Mouse (Mus musculus) thymus, postnatal 10 days (tissue): ENCODE results near the gene Acad10.
"Not testable (repeated sequence)": the region's sequence is repeated elsewhere in the genome, so short reads cannot be mapped to it uniquely, and the experiment has no call there.

Experiments
- DNase-seq, 2 experiments: peaks; one replicate each; pipeline ENCODE4 v3.0.0; 2021; ENCODE audit warnings: low spot score in 2 of 2

Gene Acad10

DNA sequence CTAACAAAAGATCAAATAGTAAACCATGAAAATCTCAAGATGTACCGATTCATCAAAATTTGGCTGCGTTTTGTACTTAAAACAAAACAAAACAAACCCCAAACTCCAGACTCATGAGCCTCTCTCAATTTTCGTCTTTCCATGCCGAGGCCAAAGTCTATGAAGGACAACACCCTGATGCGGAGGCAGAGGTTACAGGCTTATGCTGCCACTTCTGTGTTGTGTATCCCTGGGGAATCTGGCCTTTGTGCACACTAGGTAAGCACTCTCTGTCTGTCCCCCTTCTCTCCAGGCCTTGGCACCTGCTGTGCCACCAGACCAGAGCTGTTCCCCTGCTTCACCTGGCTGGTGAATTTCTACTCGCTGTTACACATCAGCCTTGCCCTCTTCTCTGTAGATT is 2.7 kb downstream of the Acad10 start:
- not testable (repeated sequence) for DNase-seq

DNA sequence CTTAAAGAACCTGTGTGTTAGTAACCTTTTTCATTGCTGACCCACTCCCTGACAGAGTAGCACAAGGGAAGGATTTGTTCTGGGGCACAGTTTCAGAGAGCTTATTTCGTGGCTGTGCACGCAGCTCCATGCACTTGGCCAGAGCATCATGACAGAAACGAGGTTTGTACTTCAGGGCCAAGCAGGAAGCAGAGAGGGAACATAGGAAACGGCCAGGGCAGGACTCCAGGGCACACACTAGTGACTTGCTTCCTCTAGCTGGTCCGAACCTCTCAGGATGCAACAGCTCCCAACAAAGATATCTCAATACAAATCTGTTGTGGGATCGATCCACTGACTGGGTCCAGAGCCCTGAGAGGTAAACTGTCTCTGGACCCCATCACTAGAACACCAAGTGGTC is 3.4 kb downstream of the Acad10 start:
- not testable (repeated sequence) for DNase-seq

DNA sequence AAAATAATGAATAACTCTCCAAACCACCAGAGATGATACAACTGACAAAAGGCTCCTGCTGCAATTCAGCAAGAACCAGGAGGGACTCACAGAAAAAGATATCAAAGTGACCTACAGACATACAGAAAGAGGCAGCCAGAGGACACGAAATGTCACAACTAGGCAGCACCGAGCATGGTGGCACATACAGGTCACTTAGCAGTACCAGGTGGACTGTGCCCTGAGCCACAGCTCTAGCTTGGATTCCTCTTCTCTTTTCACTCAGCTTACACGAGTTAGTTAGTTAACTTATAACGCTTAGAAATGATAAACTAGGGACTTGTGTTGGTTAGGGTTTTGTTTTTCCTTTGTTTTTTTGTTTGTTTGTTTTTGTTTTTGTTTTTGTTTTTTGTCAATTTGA is 5.8 kb downstream of the Acad10 start:
- DNase-seq: no peak

DNA sequence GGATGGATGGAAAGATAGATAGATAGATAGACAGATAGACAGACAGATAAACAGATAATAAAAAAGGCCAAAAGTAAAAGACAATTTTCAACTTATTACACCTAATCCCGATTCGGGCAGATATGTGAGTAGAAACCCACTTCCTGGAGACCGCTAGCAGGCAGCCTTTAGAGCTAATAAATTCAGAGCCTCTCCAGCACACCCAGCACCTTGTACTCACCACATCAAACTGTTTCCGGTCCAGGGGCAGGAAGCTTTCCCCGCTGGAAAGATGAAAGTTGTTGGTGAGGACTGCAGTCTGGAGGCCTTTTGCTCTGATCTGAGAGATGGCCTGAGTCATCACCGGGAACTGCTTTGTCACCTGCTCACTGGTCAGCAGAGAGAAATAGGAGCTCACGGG is 11.2 kb downstream of the Acad10 start:
- DNase-seq: no peak

DNA sequence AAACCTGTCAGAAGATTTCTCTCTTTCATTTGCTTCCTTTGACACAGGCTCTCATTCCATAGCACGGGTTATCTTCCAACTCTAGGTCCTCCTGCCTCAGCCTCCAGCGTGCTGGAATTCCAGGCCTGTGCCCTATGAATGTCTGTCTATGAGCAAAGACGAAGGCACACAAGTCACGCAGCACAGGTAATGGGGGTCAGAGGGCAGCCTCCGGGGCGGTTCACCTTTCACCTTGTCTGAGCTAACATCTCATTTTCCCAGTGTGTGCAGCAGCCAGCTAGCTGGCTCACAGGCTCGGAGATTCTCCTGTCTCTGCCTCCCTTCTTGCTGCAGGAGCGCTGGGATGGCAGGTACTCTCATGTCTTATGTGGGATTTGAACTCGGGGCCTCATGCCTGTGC is 20.7 kb downstream of the Acad10 start:
- no peak for DNase-seq

DNA sequence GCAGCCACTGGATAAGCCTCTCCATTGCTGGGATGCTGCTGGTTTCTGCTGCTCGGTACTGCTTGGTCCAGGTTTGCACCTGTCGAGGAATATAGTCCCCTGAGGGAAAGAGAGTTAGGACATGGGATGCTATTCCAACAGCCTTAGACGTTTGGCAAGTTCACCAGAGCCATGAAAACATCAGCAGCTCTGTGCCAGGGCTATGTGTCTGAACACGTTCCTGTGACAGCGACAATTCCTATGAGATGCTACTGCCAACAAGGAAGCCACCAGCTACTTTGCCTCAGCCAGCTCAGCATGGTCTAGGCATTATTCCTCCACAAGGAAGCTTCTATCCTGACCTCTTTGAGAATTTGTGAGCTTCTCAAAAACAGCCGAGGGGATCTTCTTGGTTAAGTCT is 23.0 kb downstream of the Acad10 start:
- DNase-seq: no peak

DNA sequence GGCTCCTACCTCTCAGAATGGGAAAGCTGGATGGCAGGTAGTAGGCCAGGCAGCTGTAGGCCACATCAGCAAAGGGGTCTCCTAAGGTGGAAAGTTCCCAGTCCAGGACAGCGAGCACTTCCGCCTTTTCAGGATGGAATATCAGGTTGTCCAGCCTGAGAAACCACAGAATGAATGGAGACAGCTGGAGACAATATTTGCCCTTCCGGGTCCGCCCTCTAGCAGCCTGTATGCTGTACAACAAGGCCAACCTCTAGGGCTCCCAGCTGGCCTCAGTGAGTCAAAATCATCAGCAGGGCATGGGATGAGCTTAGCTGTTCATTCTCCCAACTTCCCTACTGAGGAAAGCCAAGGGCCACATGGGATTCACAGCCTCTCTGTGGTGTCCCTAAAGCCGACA is 25.6 kb downstream of the Acad10 start:
- no peak for DNase-seq

DNA sequence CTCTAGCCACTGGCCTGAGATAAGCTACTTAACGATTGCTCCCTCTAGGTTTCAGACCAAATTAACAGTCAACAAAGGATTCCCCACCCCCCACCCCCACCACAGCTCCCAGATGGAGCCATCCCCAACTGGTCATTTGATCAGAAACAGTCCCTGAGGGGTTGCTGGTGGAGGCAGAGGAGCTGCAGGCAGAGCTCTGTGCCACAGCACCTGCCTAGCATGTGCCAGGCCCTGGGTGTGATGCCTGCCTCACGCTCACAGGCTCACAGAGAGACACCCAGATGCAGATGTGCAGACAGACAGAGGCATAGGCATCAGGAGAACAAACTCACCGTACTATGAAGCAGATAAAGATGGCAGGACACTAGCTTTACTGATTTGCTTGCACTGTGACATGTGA is 27.5 kb downstream of the Acad10 start:
- no peak for DNase-seq

DNA sequence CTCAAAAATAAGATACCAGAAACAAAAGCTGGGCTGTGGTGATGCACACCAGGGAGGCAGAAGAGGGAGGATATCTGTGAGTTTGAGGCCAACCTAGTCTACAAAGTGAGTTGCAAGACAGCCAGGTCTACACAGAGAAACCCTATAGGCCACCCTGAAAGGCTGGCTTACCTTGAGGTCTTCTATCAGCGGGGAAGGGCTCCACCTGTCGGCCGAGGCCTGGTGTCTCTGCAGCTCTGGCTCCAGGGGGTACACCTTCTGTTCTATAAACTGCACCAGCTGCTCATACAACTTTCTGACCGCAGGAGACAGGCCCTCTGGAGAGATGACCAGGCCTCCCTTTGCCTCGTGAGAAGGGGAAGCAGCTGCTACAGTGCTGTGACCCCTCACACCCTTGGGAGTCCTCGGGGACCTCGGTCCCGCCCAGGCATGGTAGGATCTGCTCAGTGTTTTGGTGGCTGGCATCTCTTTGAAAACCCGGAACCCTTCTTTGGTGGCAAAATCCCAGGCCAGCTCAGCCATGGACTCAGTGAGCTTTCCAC is 29.1 kb downstream of the Acad10 start:
- peak in 1 of 2 experiments; percentile 18 for DNase-seq

DNA sequence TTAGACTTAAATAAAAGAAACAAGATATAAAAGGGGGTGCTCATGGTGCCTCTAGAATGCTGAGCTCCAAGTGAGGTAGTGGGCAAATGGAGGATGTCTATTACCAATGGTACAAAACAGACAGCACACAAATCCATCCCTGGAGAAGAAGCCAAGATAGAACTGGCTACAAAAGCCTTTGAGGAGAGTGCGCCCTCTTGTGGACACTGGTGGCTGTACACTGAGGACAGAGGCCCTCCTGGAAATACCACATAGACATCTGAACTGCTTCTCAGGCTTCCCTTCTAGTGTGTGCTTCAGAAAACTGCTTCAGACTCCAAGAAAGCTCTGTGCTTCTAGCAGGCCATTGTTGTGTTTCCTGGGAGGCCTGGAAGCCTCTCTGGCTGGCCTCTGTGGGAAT is 32.4 kb downstream of the Acad10 start:
- DNase-seq: peak; percentile 55 to 82

DNA sequence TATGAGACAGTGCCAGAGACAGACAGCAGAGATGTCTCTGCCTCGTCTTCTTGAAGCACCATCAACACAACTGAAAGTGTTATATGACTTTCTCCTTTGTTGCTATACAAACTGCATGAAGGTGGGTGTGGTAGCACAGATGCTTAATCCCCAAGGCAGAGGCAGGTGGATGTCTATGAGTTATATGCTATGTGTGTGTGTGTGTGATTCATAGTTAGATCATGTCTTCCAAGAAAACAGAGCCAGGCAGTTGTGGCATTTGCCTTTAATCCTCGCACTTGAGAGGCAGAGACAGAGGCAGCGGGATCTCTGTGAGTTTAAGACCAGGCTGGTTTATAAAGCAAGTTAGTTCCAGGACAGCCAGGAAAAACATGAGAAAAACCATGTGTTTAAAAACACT is 37.1 kb downstream of the Acad10 start:
- DNase-seq: no peak

DNA sequence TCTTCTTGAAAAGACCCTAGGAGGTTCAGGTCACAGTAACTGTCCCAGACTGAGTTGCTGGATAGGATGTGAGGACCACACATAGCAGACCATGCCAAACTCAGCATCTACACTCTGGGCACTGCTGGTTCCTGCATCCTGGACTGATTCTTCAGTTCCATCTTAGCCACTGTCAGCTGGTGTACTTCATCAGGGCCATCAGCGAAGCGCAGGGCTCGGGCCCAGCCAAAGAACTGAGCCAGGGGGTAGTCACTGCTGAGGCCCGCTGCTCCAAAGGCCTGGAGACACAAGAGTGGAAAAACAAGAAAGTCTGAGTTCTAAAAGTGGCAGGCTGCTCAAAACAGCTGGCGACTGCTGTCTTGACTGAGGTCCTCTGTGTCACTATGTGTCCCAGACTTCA is 39.2 kb downstream of the Acad10 start:
- no peak for DNase-seq

DNA sequence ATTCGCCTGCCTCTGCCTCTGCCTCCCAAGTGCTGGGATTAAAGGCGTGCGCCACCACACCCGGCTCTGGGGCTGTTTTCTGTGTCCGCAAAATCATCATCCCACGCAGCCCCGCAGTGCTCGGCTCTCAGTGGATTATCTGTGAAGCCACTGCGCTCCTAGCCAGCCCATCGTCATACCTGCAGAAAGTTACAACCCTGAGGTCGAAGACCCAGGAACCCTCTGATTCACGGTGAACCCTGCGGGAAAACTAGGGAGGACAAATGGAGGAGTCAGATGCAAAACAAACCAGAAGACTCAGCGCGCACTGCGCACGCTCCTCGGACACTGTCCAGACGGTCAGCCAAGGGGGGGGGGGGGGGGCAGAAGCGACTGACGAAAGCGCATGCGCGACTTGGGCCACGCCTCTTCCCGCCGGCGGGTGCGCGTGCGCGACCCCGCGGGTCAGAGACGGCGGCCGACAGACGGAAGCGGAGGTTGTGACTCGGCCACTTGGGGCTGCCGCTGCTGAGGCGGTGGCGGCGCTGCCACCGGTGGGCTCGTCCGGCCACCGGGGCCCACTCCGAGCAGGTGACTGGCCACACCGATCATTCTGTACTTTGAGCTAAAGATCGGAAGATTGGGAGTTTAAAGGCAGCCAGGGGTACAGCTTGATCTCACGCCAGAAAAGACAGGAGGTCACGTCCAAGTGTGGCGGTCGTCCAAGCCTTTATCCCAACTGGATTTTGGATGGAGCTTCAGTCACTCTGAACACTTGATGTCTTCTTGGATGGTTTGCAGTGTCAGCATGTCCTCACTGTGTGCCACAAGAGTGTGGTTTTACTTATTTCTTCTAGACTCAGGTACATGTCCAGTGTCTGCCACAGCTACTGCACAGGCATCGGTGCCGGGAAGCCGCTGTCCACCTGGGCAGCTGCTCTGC is 41.5 kb downstream of the Acad10 start, which contains the start of gene Acad12:
Gene Acad12 (minus strand): TSS at position 347 of the 922 bp plus-strand sequence.
- peak; percentile 40 to 75 for DNase-seq

DNA sequence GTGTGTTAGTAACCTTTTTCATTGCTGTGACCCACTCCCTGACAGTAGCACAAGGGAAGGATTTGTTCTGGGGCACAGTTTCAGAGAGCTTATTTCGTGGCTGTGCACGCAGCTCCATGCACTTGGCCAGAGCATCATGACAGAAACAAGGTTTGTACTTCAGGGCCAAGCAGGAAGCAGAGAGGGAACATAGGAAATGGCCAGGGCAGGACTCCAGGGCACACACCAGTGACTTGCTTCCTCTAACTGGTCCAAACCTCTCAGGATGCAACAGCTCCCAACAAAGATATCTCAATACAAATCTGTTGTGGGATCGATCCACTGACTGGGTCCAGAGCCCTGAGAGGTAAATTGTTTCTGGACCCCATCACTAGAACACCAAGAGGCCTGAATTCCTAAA is 45.4 kb downstream of the Acad10 start:
- not testable (repeated sequence) for DNase-seq

DNA sequence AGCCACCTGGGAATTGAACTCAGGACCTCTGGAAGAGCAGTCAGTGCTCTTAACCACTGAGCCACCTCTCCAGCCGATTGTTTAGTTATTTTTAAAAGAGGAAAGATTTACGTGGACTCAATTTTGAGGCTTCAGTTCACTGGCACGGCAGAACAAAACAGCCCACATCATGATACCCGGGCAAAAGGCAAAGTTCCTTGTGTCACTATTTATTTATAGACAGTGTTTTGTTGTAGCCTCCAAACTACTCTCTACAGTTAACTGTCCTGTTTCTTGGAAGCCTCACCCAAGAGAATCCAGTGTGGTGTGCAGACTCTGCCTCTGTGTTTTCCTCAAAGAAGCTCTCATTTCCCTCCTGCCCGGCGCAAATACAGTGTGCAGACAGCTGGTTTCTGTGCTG is 48.3 kb downstream of the Acad10 start:
- no peak for DNase-seq

DNA sequence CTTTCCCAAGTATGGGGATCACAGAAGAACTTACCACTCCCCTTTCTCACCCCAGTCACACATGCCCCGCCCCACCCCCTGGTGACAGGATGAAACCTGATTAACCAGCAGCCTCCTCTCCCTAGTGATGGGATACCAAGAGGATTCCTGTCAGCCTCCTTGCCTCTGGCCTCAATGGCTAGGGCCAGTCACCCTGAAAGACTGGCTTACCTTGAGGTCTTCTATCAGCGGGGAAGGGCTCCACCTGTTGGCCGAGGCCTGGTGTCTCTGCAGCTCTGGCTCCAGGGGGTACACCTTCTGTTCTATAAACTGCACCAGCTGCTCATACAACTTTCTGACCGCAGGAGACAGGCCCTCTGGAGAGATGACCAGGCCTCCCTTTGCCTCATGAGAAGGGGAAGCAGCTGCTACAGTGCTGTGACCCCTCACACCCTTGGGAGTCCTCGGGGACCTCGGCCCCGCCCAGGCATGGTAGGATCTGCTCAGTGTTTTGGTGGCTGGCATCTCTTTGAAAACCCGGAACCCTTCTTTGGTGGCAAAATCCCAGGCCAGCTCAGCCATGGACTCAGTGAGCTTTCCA is 50.7 kb downstream of the Acad10 start:
- DNase-seq: not testable (repeated sequence)

DNA sequence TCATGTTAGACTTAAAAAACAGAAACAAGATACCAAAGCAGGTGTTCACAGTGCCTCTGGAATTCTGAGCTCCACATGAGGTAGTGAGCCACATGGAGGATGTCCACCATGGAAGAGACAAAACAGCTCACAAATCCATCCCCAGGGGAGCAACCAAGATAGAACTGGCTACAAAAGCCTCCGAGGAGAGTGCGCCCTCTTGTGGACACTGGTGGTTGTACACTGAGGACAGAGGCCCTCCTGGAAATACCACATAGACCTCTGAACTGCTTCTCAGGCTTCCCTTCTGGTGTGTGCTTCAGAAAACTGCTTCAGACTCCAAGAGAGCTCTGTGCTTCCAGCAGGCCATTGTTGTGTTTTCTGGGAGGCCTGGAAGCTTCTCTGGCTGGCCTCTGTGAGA is 54.2 kb downstream of the Acad10 start:
- DNase-seq: peak; percentile 58 to 86

DNA sequence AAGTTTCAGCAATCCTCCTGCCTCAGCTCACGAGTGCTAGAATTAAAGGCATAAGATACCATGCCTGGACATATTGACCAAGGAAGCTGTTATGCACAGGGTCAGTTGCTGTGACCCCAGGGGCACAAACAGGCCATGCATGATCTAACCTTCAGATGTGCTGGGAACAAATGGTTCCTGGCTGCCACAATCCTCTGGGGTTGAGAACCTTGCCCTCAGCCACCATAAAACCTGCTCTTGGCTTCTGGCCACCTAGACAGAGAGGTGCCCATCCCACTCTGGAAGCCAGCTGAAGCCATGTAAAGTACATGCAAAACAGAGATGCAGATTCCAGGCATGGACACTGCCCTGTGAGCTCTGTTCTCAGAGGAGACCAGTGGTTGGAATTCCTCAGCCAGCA is 56.5 kb downstream of the Acad10 start:
- DNase-seq: not testable (repeated sequence)

DNA sequence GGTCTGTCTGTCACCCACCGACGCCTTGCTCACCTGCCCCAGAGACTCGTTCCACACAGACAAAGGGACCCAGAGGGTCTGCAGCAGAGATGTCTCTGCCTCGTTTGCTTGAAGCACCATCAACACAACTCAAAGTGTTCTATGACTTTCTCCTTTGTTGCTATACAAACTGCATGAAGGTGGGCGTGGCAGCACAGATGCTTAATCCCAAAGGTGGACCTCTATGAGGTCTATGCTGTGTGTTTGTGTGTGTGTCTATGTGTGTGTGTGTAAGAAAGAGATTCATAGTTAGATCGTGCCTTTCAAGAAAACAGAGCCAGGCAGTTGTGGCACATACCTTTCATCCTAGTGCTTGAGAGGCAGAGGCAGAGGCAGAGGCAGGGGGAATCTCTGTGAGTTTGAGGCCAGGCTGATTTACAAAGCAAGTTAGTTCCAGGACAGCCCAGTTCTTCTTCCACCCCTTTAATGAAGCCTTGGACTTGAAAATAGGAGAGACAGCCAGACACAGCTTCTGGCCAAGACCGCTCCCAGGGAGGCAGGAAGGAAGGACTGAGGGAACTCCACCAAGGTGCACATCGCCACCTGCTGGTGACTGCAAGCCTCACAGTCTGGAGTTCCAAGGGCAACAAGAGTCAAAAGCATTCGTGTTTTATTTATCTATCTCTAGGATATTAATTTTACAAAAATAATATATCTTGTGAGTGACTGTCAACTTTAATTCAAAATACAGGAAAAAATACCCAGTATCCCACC is 58.6 kb downstream of the Acad10 start:
- DNase-seq: peak; percentile 71 to 92

DNA sequence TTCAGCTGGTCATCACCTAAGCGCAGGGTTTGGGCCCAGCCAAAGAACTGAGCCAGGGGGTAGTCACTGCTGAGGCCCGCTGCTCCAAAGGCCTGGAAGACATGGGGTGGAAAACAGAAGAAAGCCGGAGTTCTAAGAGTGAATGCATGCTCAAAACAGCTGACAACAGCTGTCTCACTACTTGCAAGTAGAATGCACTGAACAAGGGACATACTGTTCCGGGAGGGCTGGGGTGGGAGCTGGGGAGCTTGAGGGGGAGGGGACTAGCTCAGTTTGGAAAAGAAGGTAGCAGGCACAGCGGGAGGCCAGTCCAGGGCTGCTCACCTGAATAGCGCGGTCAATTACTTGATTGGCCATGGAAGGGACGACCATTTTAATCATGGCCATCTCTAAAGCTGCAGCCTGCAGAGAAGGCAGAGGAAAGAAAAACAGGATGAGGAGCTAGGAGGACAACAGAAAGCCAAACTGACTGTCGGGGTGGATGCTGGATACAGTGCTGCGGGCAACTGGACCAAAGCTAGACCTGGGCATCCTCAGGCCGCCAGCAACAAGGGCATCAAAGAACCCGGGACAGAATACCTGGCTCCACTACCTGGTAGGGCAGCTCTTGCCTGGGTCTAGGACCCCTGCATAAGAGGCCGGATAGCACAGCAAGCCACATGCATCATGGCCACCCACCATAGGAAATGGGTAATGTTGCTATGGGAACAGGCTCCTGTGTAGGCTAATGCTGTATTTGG is 61.3 kb downstream of the Acad10 start:
- DNase-seq: no peak

DNA sequence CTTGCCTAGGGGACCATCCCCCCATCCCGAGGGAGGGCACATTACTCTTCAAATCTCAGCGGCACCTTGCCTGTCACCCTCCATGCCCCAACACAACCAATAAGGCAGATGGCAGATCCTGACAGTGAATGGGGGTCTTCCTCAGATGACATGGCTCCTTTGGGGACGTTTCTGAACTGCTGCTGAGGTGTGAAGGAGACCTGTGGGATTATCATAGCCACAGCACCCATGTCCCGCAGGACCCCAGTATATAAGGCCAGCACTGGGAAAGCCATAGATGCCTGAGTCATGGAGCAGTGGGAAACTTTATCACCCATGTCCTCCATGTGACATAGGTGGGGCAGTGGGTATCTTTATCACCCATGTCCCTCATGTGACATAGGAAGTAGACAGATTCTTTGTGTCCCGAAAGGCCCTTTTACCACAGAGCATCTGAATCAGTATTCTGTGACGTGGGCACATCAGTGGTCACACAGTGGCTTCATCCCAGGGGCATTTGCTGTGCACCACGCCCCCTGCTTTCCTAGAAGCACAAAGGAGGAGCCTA is 62.2 kb downstream of the Acad10 start:
- no peak for DNase-seq
